Mouse (Mus musculus) MEL-GATA-1-ER (cell line): Measurements from ENCODE around the gene Fbp2.

Experiments
- DNase-seq: peaks from one replicate; pipeline ENCODE4 v3.0.0-alpha.2; 2012; ENCODE audit warnings: low read depth; ENCODE audit errors: extremely low read depth

Gene Fbp2

DNA sequence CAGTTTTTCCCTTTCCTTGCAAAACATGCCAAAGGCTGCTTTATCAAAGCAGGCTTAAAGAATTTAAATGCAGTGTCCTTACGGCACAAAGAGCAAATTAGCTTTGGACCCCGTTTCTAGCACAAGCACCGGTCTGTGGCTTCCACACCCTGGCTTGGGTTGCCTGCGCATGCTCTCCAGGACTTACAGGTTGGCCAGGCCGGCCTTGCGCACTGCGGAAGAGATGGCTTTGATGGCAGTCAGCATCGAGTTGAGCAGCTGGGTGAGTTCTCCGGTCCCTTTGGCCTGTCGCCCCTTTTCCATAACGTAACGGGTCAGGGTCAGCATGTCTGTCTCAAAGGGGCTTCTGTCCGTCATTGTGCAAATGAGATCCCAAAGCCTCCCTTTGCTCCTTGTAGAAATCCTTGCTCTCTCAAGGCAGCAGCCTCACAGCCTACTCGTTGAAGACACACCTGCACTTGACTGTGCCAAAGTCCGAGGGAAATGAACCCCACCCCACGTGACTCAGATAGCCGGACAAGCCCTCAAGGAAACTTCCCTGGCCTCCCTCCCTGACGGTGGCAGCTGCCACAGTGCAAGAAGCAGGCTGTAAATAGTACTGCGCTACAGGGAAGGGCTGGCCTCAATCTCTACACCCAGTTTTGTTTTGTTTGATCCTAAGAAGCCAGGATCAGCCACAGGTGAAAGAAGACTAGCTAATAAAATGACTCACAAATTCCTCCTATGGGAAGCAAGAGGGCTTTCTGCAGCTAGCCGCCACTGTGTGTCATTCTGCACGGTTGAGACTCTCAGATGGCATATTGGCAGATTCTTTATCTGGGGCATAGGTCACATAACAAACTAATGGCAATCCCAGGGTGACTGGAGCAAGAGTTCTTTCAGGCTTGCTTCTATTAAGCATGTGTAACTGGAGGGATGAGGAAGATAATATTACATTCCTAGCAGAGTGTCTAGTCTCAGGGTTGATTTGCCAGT is at the start of gene Fbp2:
TSS of gene Fbp2 (minus strand) at position 482 of the 975 bp plus-strand sequence.
- DNase-seq: no peak

DNA sequence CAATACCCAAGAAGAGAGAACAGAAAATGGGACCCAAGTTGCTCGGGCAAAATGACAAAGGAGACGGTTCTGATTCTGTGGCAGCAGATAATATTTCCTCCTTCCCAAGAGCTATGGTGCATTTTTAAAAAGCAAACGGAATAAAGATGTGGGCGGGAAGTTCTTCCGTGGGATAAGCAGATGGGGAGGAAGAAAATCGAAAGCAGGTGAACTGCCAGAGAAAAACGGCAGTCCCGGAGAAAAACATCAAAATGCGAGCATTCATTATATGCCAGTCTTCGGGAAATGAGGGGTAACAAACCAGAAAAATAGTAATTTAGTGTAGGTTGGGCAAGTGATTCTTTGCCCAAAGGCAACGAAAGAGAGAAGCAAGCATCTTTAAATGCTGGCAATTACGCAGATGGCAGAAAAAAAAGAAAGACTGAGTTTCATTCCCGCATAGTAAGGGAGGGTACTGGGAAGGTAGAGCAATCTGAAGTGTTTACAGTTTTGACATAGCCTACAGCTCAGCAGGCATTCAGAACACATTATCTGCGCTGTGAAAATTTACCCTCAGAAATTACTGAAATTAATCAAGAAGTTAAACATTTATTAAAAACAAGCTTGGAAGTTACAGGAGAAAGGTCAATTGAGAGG is 49.4 kb upstream of the Fbp2 start:
- no peak for DNase-seq

DNA sequence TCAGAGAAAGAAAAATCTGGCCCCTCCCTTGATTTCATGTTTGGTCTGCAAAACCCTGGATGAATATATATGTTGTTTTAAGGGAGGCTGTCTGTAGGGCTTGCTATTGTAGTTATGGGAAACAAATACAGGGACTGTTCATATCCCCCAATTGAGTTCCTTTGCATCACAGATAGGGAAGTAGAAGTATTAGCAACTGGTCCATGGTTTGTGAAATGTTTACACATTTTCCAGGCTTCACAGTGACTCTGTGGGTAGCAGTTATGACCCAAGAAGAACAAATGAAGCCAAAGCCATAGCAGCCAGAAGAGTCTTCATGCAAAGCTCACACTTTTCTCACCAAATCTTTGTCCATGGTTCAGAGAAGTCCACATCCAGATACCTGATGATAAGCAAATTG is 42.9 kb upstream of the Fbp2 start:
- no peak for DNase-seq

DNA sequence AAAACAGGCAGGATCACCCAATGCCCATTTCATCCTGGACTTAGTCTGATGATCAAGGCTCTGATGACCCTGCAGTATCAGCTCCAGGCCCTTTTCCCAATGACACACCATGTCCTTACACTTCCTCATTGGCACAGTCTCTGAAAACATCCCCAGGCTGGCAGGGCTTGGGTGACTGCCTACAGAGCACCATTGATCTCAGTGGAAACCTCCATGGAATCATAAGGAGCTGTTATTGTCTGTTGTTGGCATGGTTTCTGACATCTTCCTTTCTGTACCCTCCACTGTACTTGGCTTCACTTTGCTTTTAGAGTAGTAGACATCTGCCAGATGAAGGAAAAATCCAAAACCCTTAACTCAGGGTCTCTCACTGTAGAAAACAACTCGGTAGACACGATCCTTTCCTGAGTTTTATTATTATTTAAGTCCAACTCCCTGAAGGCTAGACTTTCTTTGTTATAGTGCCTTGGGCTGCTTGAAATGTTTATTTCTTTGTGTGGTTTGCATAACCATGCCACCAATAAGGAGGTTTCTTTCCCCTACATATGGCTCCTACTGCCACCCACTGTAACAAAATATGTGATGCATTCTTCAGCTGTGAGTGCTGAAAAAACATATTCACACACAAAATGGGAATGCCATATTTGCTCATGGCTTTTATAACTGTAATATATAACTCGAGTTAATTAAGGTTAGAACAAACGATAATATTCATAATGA is 39.9 kb upstream of the Fbp2 start:
- DNase-seq: no peak

DNA sequence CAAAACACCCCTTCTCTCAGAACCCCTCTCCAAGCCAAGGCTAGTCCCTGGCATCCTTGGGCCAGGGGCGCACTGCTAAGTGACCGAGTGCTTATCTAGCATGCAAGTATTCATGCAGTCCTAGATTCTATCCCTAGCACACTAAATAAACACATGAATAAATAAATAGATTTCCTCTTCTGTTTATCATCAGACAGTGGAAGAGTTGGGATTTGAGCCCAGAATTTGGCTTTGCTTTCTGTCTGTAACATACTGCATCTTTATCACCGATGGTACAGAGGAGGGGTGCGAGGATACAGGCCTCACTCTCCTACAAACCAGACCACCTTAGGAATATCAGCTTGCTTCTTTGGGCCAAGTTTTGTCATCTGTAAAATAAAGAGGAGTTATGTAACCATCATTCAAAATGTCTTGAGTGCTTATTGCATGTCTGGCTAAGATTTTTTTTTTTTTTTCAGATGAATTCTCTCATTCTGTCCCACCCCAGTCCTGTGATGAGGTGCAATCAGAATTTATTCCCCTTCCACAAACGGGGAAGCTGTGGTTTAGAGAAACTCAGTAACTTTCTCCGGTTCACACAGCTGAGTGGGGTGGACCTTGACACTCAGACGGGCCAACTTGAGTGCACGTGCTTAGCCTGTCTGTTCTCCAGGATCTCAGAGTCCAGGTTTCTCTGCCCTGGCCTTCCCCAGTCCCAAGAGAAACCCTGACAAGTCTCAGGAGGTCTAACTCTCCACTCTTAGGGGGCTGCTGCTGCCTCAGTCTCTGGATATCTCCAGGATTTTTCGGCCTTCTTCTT is 35.0 kb upstream of the Fbp2 start:
- DNase-seq: no peak

DNA sequence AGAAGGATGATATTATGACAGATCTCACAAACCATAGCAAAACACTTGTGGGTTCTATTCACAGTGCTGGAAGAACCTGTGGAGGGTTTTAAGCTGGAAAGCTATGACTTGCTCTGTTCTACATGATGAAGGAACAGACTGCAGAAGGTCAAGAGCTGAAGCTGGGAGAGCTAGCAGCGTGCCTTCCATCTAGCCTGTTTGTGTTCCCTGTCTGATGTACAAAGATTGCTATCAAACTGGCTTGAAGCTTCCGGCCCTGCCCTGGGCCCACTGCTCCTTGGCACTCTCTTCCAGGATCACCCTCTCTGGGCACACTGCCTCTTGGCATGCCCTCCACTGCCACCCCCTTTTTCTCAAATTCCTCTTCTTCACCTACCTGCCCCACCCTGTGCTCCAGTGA is 31.1 kb upstream of the Fbp2 start:
- DNase-seq: no peak

DNA sequence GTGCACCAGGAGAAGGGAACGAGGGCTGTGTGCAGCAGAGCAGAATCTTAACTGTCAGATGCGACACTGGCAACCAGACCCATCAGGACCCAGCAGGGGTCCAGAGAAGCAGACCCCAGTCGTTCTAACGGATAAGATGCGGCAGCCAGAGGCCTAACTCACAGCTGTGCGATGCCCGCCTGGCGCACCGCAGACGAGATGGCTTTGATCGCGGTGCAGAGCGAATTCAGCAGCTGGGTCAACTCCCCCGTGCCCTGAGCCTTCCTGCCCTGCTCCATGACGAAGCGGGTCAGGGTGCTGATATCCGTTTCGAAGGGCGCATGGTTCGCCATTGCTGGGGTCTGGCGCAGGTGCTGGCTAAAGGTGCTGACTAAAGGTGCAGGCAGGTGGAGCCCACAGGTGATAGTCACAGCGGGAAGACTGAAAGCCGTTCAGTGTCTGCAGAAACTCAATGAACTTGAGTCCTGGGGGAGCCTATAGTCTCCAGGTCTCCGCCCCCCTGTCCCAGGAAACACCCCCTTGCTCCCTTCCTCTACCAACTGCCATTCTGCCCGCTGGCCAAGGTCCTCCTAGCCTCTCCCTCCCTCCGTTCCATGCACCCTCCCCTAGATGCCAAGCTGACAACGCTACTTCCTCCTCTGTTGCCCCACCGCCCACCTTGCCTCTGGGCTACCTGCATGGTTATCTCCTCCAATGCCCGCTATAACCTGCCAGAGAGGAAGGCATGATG is 29.7 kb upstream of the Fbp2 start, which contains the start of gene Fbp1:
TSS of gene Fbp1 (minus strand) at position 571 of the 730 bp plus-strand sequence.
- DNase-seq: no peak

DNA sequence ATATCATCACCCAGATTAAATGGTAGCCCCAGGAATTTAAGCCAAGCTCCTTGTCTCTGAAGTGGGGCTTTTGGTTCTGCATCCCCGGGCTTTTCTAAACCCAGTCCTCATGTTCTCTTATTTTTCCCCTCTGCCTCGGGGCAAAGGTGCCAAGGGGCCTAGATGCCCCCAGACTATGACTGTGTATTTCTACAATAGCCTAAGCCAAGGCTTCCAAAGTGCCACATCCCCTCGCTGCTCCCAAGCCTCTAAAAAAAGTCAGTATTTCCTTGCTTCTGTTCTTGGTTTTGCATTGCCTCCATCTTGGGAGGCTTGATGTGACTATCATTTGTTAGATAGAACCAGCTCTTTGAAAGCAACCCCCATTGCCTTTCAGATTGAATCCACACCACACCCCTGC is 26.3 kb upstream of the Fbp2 start:
- no peak for DNase-seq

DNA sequence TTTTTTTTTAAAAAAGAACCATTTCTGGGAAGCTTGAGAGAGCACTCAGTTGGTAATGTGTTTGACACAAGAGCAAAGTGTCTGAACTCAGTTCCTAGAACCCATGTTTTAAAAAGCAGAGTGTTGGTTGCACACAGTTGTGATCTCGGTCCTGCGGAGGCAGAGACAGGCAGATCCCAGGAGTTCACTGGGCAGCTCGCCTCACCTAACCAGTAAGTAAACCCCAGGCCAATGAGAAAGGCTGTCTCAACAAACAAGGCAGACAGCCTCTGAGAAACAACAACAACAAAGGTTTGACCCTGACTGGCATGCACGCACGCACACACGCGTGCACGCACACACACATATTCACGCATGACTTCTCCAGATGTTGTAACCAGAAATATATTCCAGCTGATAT is 25.7 kb upstream of the Fbp2 start:
- DNase-seq: no peak

DNA sequence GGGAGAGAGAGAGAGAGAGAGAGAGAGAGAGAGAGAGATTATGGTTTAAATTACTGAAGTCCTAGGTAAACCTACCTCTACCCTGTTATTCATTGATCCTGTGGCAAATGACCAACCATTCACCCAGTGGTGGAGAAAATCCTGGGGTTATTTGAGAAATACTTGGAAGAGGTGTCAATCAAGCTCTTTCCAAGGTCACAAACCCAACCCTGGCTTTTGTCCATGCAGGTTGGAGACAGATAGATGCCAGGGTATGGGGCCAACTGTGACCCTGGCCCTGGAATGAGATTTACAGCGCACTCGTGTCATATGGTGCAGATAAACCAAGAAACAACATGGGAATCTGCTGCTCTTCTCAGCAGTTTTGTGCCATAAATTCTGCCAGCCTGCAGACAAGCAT is 25.2 kb upstream of the Fbp2 start:
- DNase-seq: no peak

DNA sequence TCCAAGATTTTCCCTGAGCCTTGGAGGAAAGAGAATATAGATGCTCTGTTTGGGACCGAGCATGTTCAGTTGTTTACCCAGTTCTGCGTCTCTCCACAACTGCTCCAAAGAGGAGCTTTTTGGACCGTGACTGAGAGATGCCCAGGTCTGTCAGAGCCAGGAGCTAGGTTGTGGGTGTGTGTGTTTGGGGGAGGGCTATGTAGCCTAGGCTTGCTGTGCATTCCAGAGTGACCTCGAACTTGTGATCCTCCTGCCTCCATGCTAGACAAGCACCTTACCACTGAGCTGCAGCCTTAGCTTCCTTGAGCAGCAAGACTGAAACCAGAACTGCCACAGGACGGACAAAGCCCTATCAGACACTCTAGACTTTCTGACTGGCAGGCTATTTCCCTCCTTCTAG is 24.6 kb upstream of the Fbp2 start:
- no peak for DNase-seq

DNA sequence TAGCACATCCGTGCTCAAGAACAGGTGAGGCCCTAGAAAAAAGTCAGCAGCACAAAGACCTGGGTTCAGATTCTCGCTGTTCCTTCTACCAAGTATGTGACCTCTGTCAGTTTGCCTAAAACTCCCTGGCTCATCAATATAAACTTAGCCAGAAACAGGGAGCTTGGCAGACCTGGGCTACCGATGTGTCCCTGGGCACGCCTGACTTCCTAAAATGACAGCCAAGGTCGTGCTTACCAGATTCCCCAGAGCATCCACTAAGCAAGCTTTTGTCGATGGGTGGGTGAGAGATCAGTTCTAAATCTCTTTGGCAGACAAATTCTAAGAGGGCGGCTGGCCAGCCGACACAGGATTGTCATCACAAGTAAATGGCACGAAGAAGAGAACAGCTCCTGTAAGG is 23.1 kb upstream of the Fbp2 start:
- DNase-seq: no peak

DNA sequence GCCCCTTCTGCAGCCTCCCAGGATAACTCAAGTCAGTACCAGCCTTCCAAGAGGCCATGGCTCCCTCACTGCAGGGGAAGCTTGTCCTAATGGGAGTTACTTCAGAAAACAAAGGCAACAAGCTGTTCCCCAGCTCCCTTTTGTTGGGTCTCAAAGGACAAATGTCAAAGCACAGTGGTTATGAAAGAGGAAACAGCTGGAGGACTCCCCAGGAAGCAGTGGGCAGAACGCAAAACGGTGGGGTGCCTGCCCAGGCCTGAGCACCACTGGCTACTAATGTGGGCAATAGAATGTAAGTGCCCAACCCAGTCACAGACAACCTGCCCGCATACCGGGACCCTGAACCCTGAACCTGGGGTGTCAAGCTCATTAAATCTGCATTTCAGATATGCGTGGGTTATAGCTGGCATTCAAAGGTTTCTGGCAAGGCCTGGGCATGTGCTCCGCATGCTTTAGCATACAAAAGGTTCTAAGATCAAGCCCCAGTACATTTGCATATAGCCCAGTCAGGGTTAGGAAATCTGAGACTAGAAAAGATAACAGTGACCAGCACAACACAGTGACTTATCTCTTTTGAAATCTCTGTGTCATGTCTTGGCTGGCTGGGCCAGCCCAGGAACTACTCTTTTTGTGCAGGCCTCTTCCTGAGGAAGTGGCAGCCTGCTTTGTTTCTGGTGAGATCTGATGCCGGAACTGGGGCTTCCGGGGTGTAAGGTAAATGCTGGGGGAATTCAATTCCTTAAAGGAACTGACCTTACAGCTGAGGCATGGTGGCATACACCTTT is 21.8 kb upstream of the Fbp2 start:
- no peak for DNase-seq

DNA sequence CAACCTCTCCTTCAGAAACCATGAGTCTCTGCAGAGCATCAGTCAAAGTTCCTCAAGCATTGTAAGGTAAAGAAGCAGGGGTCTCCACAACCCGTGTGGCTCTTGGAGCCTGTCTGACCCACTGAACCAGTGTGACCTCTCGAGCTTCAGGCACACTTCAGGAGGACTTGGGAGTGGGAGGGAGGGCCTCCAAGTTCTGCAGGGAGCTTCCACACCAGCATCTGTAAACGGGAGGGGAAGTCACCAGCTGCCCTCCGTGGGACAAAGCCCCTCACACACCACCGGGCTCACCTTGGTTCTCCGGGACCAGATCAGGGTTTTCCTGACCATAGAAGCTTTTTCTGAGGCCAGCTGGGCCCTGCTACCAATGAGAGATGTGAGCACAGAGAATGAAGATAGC is 21.2 kb upstream of the Fbp2 start:
- DNase-seq: no peak

DNA sequence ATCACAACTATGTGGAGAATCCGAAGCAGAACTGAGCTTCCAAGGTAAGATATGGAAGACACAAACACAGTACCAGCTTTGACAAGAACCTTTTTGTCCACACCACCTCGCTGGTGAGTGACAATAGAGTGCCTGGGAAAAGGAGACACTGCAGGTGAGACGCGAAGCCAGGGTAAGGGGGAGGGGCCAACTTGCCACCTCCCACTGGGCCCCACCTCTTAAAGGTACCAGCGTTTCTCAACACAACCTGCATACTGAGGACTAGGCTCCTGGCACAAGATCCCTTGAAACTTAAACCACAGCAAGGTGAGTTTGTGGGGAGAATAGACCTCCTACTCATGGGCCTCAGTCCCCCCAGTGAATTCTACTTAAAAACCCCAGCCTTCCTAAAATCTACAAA is 19.0 kb upstream of the Fbp2 start:
- DNase-seq: no peak

DNA sequence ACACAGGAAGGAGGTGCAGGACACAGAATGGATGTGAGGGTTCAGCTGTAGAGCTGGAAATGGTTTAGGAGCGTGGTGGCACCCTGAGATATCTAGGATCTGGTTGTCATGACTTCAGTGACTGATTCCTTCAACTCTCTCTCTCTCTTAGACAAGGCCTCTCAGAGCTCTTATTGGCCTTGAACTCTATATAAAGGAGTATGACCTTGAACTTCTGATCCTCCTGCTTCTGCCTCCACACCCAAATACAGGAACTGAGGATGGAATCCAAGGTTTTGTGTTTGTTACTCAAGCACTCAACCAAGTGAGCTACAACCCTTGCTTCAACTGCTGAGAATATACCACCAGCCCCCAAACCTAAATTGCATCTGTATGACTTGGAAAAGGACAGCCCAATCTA is 17.9 kb upstream of the Fbp2 start:
- DNase-seq: no peak

DNA sequence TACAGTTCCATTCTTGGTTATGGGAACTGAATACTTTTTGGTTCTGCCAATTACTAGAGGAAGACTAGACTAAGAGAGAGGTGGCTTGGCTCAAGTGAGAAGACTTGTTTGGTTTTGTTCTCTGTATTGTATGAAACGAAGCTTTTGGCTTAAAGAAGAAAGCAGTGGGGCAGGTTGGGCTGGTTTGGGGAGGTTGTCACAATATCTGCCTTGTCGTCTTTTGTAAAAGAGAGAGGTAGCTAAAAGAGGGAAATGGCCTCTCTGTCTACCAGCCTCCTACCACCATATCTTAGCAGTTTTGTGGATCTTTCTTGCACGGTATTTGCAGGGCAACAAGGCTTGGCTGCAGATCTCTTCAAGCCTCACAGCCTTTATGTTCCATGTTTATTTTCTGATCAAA is 14.0 kb upstream of the Fbp2 start:
- no peak for DNase-seq

DNA sequence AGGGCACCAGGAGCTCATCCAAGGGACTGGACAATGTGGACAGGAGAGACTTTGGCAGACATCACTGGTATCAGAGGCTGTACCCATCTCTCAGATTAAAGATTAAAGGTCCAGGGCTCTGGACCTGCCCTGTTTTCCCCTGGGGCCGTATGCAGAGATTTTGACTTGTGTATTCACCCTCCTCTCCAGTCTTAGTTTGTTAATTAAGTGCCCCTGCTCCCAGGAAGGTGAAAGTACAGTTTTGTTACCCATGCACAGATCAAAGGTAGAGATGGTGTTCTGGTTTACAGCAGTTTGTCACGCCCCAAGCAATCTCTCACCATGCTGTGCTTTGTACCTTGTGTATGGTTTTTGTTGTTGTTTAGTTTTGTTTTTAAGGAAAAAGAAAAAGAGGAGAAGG is 12.4 kb upstream of the Fbp2 start:
- DNase-seq: no peak

DNA sequence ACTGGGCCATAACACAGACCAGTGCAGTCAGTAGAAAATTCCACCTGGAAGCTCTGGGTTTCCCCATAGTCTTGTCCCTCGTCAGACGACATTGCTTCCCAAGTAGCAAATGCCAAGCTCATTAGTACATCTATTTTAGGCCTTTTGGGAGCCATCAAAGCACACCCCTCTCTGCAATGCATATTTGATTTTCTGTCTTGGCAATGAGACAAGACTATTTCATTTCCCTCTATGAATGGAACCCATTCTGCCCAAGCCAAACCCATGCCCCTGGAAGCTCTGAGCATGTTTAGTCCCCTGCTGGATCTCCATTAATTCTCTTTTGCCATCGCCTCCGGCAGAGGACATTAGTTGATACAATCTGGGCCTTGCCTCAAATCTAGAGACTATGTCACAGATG is 8.6 kb upstream of the Fbp2 start:
- no peak for DNase-seq
